Mouse (Mus musculus): ENCODE measurements at regions not wholly inside any gene's neighbourhood (a gene's known extent, or its start where the extent isn't known, plus 50 kb on each side); places are given as distances from the start of the nearest gene placed in this dataset.

GRCm38 (mm10) chr14:61665815-61666214 is 58.6 kb downstream of the Kcnrg start:
- Histone ChIP-seq H3K4me2 (replicated peaks; ENCODE audit: low read depth, low read length) (no peak overlapping the region), H3K27me3 (ENCODE audit: control insufficient read depth, insufficient read depth, low read length) (no peaks in the 10 kb centered on the region), H3K9me3 (ENCODE audit: control insufficient read depth, low read length) (no peaks in the 10 kb centered on the region), H3K36me3 (ENCODE audit: control insufficient read depth, insufficient read depth, low read length) (no peaks in the 10 kb centered on the region), H3K27ac (ENCODE audit: low read depth, low read length) (no peak overlapping the region), H3K4me1 (replicated peaks; ENCODE audit: control insufficient read depth, insufficient read depth, low read length) (no peaks in the 10 kb centered on the region), H3K9ac (ENCODE audit: low read depth, low read length) (no peak overlapping the region), H3K4me3 (ENCODE audit: low read depth, low read length) (no peak overlapping the region)
- no peak for ATAC-seq (ENCODE audit: low FRiP score)
- no peak for DNase-seq (ENCODE audit: low spot score)
- 87% methylated on average over 3 of the region's 3 CpGs for WGBS

- no peaks in the 10 kb centered on the region for H3K4me1 ChIP-seq (replicated peaks; ENCODE audit: control insufficient read depth, insufficient read depth, low read length)
- 80% methylated on average over 2 of the region's 2 CpGs for WGBS
- no peak overlapping the region for H3K4me3 ChIP-seq (ENCODE audit: low read depth, low read length)
- ATAC-seq (ENCODE audit: low FRiP score) (no peak), DNase-seq (ENCODE audit: low spot score) (no peak)
- no peak overlapping the region for H3K4me2 ChIP-seq (replicated peaks; ENCODE audit: low read depth, low read length)
- no peaks in the 10 kb centered on the region for H3K27me3 ChIP-seq (ENCODE audit: control insufficient read depth, insufficient read depth, low read length)
- no peaks in the 10 kb centered on the region for H3K9me3 ChIP-seq (ENCODE audit: control insufficient read depth, low read length)
- no peaks in the 10 kb centered on the region for H3K36me3 ChIP-seq (ENCODE audit: control insufficient read depth, insufficient read depth, low read length)
- H3K9ac ChIP-seq (ENCODE audit: low read depth, low read length): no peak overlapping the region
- no peak overlapping the region for H3K27ac ChIP-seq (ENCODE audit: low read depth, low read length)
Observed at GRCm38 (mm10) chr14:61673184-61673583, 65.9 kb downstream of the Kcnrg start.

GRCm38 (mm10) chr14:61678107-61678506 is 70.8 kb downstream of the Kcnrg start:
- Histone ChIP-seq H3K27ac (ENCODE audit: low read depth, low read length) (no peak overlapping the region), H3K9ac (ENCODE audit: low read depth, low read length) (no peak overlapping the region), H3K27me3 (ENCODE audit: control insufficient read depth, insufficient read depth, low read length) (no peaks in the 10 kb centered on the region), H3K36me3 (ENCODE audit: control insufficient read depth, insufficient read depth, low read length) (no peaks in the 10 kb centered on the region), H3K9me3 (ENCODE audit: control insufficient read depth, low read length) (no peaks in the 10 kb centered on the region), H3K4me1 (replicated peaks; ENCODE audit: control insufficient read depth, insufficient read depth, low read length) (no peaks in the 10 kb centered on the region), H3K4me2 (replicated peaks; ENCODE audit: low read depth, low read length) (no peak overlapping the region), H3K4me3 (ENCODE audit: low read depth, low read length) (no peak overlapping the region)
- DNase-seq (ENCODE audit: low spot score) (no peak), ATAC-seq (ENCODE audit: low FRiP score) (no peak)
- 98% methylated on average over 1 of the region's 1 CpGs for WGBS

- Histone ChIP-seq H3K4me2 (replicated peaks; ENCODE audit: low read depth, low read length) (peak overlapping the region; percentile 95), H3K36me3 (ENCODE audit: control insufficient read depth, insufficient read depth, low read length) (no peaks in the 10 kb centered on the region), H3K4me3 (ENCODE audit: low read depth, low read length) (peak overlapping the region; percentile 84), H3K9me3 (ENCODE audit: control insufficient read depth, low read length) (no peaks in the 10 kb centered on the region), H3K4me1 (replicated peaks; ENCODE audit: control insufficient read depth, insufficient read depth, low read length) (no peaks in the 10 kb centered on the region; the same call in 1 of the 2 replicates), H3K27ac (ENCODE audit: low read depth, low read length) (peak overlapping the region; percentile 88), H3K27me3 (ENCODE audit: control insufficient read depth, insufficient read depth, low read length) (peaks cover 24% of the 10 kb centered on the region), H3K9ac (ENCODE audit: low read depth, low read length) (peak overlapping the region; percentile 70)
- peak; percentile 94 for DNase-seq (ENCODE audit: low spot score)
- under 1% methylated on average over 44 of the region's 50 CpGs for WGBS
- peak; percentile 80 for ATAC-seq (ENCODE audit: low FRiP score)
Observed at GRCm38 (mm10) chr14:61680818-61681707, 73.8 kb downstream of the Kcnrg start.

- H3K4me1 ChIP-seq (replicated peaks; ENCODE audit: control insufficient read depth, insufficient read depth, low read length): peaks cover under 1% of the 10 kb centered on the region
- DNase-seq (ENCODE audit: low spot score): peak; percentile 82
- peak overlapping the region; percentile 88 for H3K27ac ChIP-seq (ENCODE audit: low read depth, low read length)
- ATAC-seq (ENCODE audit: low FRiP score): peak; percentile 78
- H3K9ac ChIP-seq (ENCODE audit: low read depth, low read length): peak overlapping the region; percentile 70
- H3K9me3 ChIP-seq (ENCODE audit: control insufficient read depth, low read length): no peaks in the 10 kb centered on the region
- peak overlapping the region; percentile 95 for H3K4me2 ChIP-seq (replicated peaks; ENCODE audit: low read depth, low read length)
- peaks cover 34% of the 10 kb centered on the region for H3K27me3 ChIP-seq (ENCODE audit: control insufficient read depth, insufficient read depth, low read length)
- H3K4me3 ChIP-seq (ENCODE audit: low read depth, low read length): peak overlapping the region; percentile 84
- no peaks in the 10 kb centered on the region for H3K36me3 ChIP-seq (ENCODE audit: control insufficient read depth, insufficient read depth, low read length)
- under 1% methylated on average over 79 of the region's 90 CpGs for WGBS
Observed at GRCm38 (mm10) chr14:61681708-61682701, 74.7 kb downstream of the Kcnrg start.

GRCm38 (mm10) chr14:61682721-61683355 is 75.6 kb downstream of the Kcnrg start:
- H3K36me3 ChIP-seq (ENCODE audit: control insufficient read depth, insufficient read depth, low read length): no peaks in the 10 kb centered on the region
- H3K4me2 ChIP-seq (replicated peaks; ENCODE audit: low read depth, low read length): peak overlapping the region; percentile 95
- WGBS: under 1% methylated on average over 54 of the region's 54 CpGs
- peak; percentile 50 for ATAC-seq (ENCODE audit: low FRiP score)
- no peaks in the 10 kb centered on the region for H3K9me3 ChIP-seq (ENCODE audit: control insufficient read depth, low read length)
- peaks cover 39% of the 10 kb centered on the region for H3K27me3 ChIP-seq (ENCODE audit: control insufficient read depth, insufficient read depth, low read length)
- DNase-seq (ENCODE audit: low spot score): peak; percentile 81
- peaks cover 3% of the 10 kb centered on the region for H3K4me1 ChIP-seq (replicated peaks; ENCODE audit: control insufficient read depth, insufficient read depth, low read length)
- H3K9ac ChIP-seq (ENCODE audit: low read depth, low read length): peak overlapping the region; percentile 70
- H3K27ac ChIP-seq (ENCODE audit: low read depth, low read length): peak overlapping the region; percentile 88
- H3K4me3 ChIP-seq (ENCODE audit: low read depth, low read length): peak overlapping the region; percentile 84

- Histone ChIP-seq H3K9ac (ENCODE audit: low read depth, low read length) (peak overlapping the region; percentile 70), H3K36me3 (ENCODE audit: control insufficient read depth, insufficient read depth, low read length) (no peaks in the 10 kb centered on the region), H3K27ac (ENCODE audit: low read depth, low read length) (no peak overlapping the region), H3K4me3 (ENCODE audit: low read depth, low read length) (peak overlapping the region; percentile 84), H3K9me3 (ENCODE audit: control insufficient read depth, low read length) (no peaks in the 10 kb centered on the region), H3K4me1 (replicated peaks; ENCODE audit: control insufficient read depth, insufficient read depth, low read length) (peaks cover 3% of the 10 kb centered on the region), H3K4me2 (replicated peaks; ENCODE audit: low read depth, low read length) (peak overlapping the region; percentile 95), H3K27me3 (ENCODE audit: control insufficient read depth, insufficient read depth, low read length) (peaks cover 39% of the 10 kb centered on the region)
- WGBS: 0% methylated on average over 9 of the region's 9 CpGs
- peak; percentile 45 for DNase-seq (ENCODE audit: low spot score)
- ATAC-seq (ENCODE audit: low FRiP score): no peak
Observed at GRCm38 (mm10) chr14:61683356-61683740, 76.1 kb downstream of the Kcnrg start.

GRCm38 (mm10) chr14:61683791-61684411 is 76.6 kb downstream of the Kcnrg start:
- no peak for ATAC-seq (ENCODE audit: low FRiP score)
- no peak overlapping the region for H3K9ac ChIP-seq (ENCODE audit: low read depth, low read length)
- no peaks in the 10 kb centered on the region for H3K9me3 ChIP-seq (ENCODE audit: control insufficient read depth, low read length)
- peaks cover 44% of the 10 kb centered on the region for H3K27me3 ChIP-seq (ENCODE audit: control insufficient read depth, insufficient read depth, low read length)
- no peak overlapping the region for H3K27ac ChIP-seq (ENCODE audit: low read depth, low read length)
- DNase-seq (ENCODE audit: low spot score): peak; percentile 62
- no peaks in the 10 kb centered on the region for H3K36me3 ChIP-seq (ENCODE audit: control insufficient read depth, insufficient read depth, low read length)
- H3K4me2 ChIP-seq (replicated peaks; ENCODE audit: low read depth, low read length): peak overlapping the region; percentile 22
- peak overlapping the region; percentile 17 for H3K4me3 ChIP-seq (ENCODE audit: low read depth, low read length)
- H3K4me1 ChIP-seq (replicated peaks; ENCODE audit: control insufficient read depth, insufficient read depth, low read length): peaks cover 3% of the 10 kb centered on the region
- WGBS: 3% methylated on average over 18 of the region's 19 CpGs

Measured in hindbrain, embryonic 11.5 days (tissue).